Mouse (Mus musculus): ENCODE data around the gene Kif26b.

The Kif26b gene

GRCm38 (mm10) chr1:178797388-178797787, 268.5 kb downstream of the Kif26b start:
- no peak for DNase-seq

GRCm38 (mm10) chr1:178798333-178798732, 269.4 kb downstream of the Kif26b start:
- DNase-seq: no peak

- DNase-seq: no peak
Measured at GRCm38 (mm10) chr1:178798886-178799285, 270.0 kb downstream of the Kif26b start.

GRCm38 (mm10) chr1:178799836-178800552, 271.1 kb downstream of the Kif26b start:
- no peak for DNase-seq

- peak; percentile 3 for DNase-seq
Measured at GRCm38 (mm10) chr1:178803155-178803554, 274.2 kb downstream of the Kif26b start.

- DNase-seq: no peak
Measured at GRCm38 (mm10) chr1:178817476-178817875, 288.6 kb downstream of the Kif26b start.

GRCm38 (mm10) chr1:178819060-178819459, 290.1 kb downstream of the Kif26b start:
- DNase-seq: no peak

GRCm38 (mm10) chr1:178820079-178820478, 291.2 kb downstream of the Kif26b start:
- no peak for DNase-seq

- DNase-seq: no peak
Measured at GRCm38 (mm10) chr1:178820556-178821435, 291.9 kb downstream of the Kif26b start.

- DNase-seq: no peak
Measured at GRCm38 (mm10) chr1:178824871-178825270, 295.9 kb downstream of the Kif26b start.

GRCm38 (mm10) chr1:178827223-178827622, 298.3 kb downstream of the Kif26b start:
- DNase-seq: no peak

GRCm38 (mm10) chr1:178829456-178829855, 300.5 kb downstream of the Kif26b start:
- no peak for DNase-seq

- DNase-seq: no peak
Measured at GRCm38 (mm10) chr1:178832571-178832970, 303.6 kb downstream of the Kif26b start.

GRCm38 (mm10) chr1:178835805-178836204, 306.9 kb downstream of the Kif26b start:
- no peak for DNase-seq

GRCm38 (mm10) chr1:178836998-178837397, 308.1 kb downstream of the Kif26b start:
- DNase-seq: no peak

- DNase-seq: no peak
Measured at GRCm38 (mm10) chr1:178838696-178839320, 309.9 kb downstream of the Kif26b start.

GRCm38 (mm10) chr1:178840311-178840710, 311.4 kb downstream of the Kif26b start:
- DNase-seq: peak; percentile 39

GRCm38 (mm10) chr1:178844839-178845238, 315.9 kb downstream of the Kif26b start:
- no peak for DNase-seq

- no peak for DNase-seq
Measured at GRCm38 (mm10) chr1:178847569-178847968, 318.6 kb downstream of the Kif26b start.

- DNase-seq: no peak
Measured at GRCm38 (mm10) chr1:178848380-178849106, 319.6 kb downstream of the Kif26b start.

GRCm38 (mm10) chr1:178850569-178850968, 321.6 kb downstream of the Kif26b start:
- DNase-seq: no peak

- no peak for DNase-seq
Measured at GRCm38 (mm10) chr1:178854936-178855335, 326.0 kb downstream of the Kif26b start.

GRCm38 (mm10) chr1:178855974-178856373, 327.0 kb downstream of the Kif26b start:
- no peak for DNase-seq
